Mouse (Mus musculus) limb, embryonic 13.5 days (tissue): Measurements from ENCODE around the gene Chodl. TPM values are rescaled to one million over a fixed set of nuclear protein-coding genes. Genes with fewer than 3 reads are reported as not detected.

ENCODE experiments used
- polyA plus RNA-seq: library from polyadenylated mRNA; unstranded; fragments of >200 nt; fragmentation: Nextera tagmentation; extraction: Ambion mirVana; gene quantifications from 2 replicates; pipeline ENCODE4 v1.2.1, GENCODE M21; 2015

The Chodl gene
- polyA plus RNA-seq, 1 experiment from 2014 or later, result 89.5 TPM

Other genes with a start within 250 kb of the Chodl start
- gene Tmprss15, start 160.1 kb downstream of the Chodl start, polyA plus RNA-seq, result not detected in 2 replicates